Mouse (Mus musculus) lung, embryonic 16.5 days (tissue): Measurements from ENCODE around the gene Tas1r2. TPM values are rescaled to one million over a fixed set of nuclear protein-coding genes. Genes with fewer than 3 reads are reported as not detected.

Source experiments
- ATAC-seq: fragments of 200-750 bp; cut with Nextera tagmentation; 2 replicates; pipeline ENCODE4 v1.8.0; 2017; ENCODE audit warnings: low read depth, mild to moderate bottlenecking, moderate library complexity
- H3K27ac ChIP-seq: fragments of 300-500 bp; sonication (generic); 2 replicates; pipeline ENCODE4 v1.5.1; 2014; ENCODE audit warnings: mild to moderate bottlenecking, control low read depth, low read length
- H3K27me3 ChIP-seq: fragments of 300-500 bp; sonication (generic); 2 replicates; pipeline ENCODE4 v1.6.1; 2014; ENCODE audit warnings: low read depth, low read length, mixed read lengths; ENCODE audit not compliant: control insufficient read depth, insufficient read depth
- H3K36me3 ChIP-seq: fragments of 300-500 bp; sonication (generic); 2 replicates; pipeline ENCODE4 v1.6.1; 2014; ENCODE audit warnings: low read length; ENCODE audit not compliant: control insufficient read depth, insufficient read depth
- H3K4me1 ChIP-seq: fragments of 300-500 bp; sonication (generic); replicated peaks from 2 replicates; pipeline ENCODE4 v1.6.1; 2014; ENCODE audit warnings: low read length, mixed read lengths; ENCODE audit not compliant: control insufficient read depth, insufficient read depth
- H3K4me2 ChIP-seq: fragments of 300-500 bp; sonication (generic); 2 replicates; pipeline ENCODE4 v1.6.1; 2014; ENCODE audit warnings: low read depth, low read length, control low read depth
- H3K4me3 ChIP-seq: fragments of 300-500 bp; sonication (generic); 2 replicates; pipeline ENCODE4 v1.5.1; 2014; ENCODE audit warnings: mild to moderate bottlenecking, low read length, control low read depth
- H3K9ac ChIP-seq: fragments of 300-500 bp; sonication (generic); 2 replicates; pipeline ENCODE4 v1.6.1; 2014; ENCODE audit warnings: low read length, control low read depth
- H3K9me3 ChIP-seq: fragments of 300-500 bp; sonication (generic); 2 replicates; pipeline ENCODE4 v1.6.1; 2016; ENCODE audit warnings: low read length; ENCODE audit not compliant: control insufficient read depth
- WGBS: fragments of 180-500 bp; shearing (Covaris S2); extraction: QIAGEN DNeasy Blood & Tissue Kit; methylation state at CpG from one replicate; pipeline ENCODE4 v1.1.7; 2014; 5-methylcytosine and 5-hydroxymethylcytosine counted together
- microRNA-seq: library from miRNA; unstranded; fragments of <30 nt; microRNA quantifications from one replicate; pipeline ENCODE4, GENCODE M21; 2016
- polyA plus RNA-seq: library from polyadenylated mRNA; unstranded; fragments of >200 nt; fragmentation: Nextera tagmentation; extraction: Ambion mirVana; gene quantifications from 2 replicates; pipeline ENCODE4 v1.2.1, GENCODE M21; 2015

Tas1r2 gene
- polyA plus RNA-seq, 1 experiment from 2014 or later: not detected

- H3K9me3 ChIP-seq: no peaks in the 10 kb centered on the region
- no peak overlapping the region for H3K4me2 ChIP-seq
- no peak overlapping the region for H3K27ac ChIP-seq
- H3K4me1 ChIP-seq: no peaks in the 10 kb centered on the region
- H3K9ac ChIP-seq: no peak overlapping the region
- H3K36me3 ChIP-seq: no peaks in the 10 kb centered on the region
- H3K4me3 ChIP-seq: no peak overlapping the region
- H3K27me3 ChIP-seq: no peaks in the 10 kb centered on the region
- ATAC-seq: no peak
- 27% methylated on average over 13 of the region's 13 CpGs for WGBS
Observed at GRCm38 (mm10) chr4:139715241-139715932, 62.0 kb downstream of the Tas1r2 start.

- no peaks in the 10 kb centered on the region for H3K27me3 ChIP-seq
- H3K4me1 ChIP-seq: no peaks in the 10 kb centered on the region
- no peak overlapping the region for H3K4me3 ChIP-seq
- no peaks in the 10 kb centered on the region for H3K36me3 ChIP-seq
- WGBS: 76% methylated on average over 10 of the region's 10 CpGs
- H3K4me2 ChIP-seq: no peak overlapping the region
- no peaks in the 10 kb centered on the region for H3K9me3 ChIP-seq
- H3K9ac ChIP-seq: no peak overlapping the region
- H3K27ac ChIP-seq: no peak overlapping the region
- no peak for ATAC-seq
Observed at GRCm38 (mm10) chr4:139716477-139717169, 63.3 kb downstream of the Tas1r2 start.

GRCm38 (mm10) chr4:139718978-139719377 is 65.6 kb downstream of the Tas1r2 start:
- H3K4me2 ChIP-seq: no peak overlapping the region
- WGBS: 70% methylated on average over 5 of the region's 5 CpGs
- H3K27ac ChIP-seq: no peak overlapping the region
- no peak overlapping the region for H3K9ac ChIP-seq
- ATAC-seq: no peak
- H3K4me3 ChIP-seq: no peak overlapping the region
- H3K9me3 ChIP-seq: no peaks in the 10 kb centered on the region
- no peaks in the 10 kb centered on the region for H3K36me3 ChIP-seq
- H3K27me3 ChIP-seq: no peaks in the 10 kb centered on the region
- H3K4me1 ChIP-seq: no peaks in the 10 kb centered on the region

Small RNAs within 50 kb of the gene (microRNA-seq; reads per million reads assigned to microRNA genes)
- gene Mir7020: not detected

Other genes starting within 250 kb of the Tas1r2 start
- gene Iffo2, start 123.0 kb upstream of the Tas1r2 start, polyA plus RNA-seq: 2.9 and 3.7 TPM in 2 replicates
- 0.05 TPM in 1 of 2 replicates, not detected in the other for gene Gm21969, start 50.4 kb upstream of the Tas1r2 start, polyA plus RNA-seq
- 25.5 and 30.7 TPM in 2 replicates for gene Aldh4a1, start 30.7 kb upstream of the Tas1r2 start, polyA plus RNA-seq
- 0.04 TPM in 1 of 2 replicates, not detected in the other for gene Pax7, start 180.0 kb downstream of the Tas1r2 start, polyA plus RNA-seq